Mouse (Mus musculus): ENCODE results near the gene Xpo4. TPM values are rescaled to one million over a fixed set of nuclear protein-coding genes. Genes with fewer than 3 reads are reported as not detected.
"Not testable (repeated sequence)": the region's sequence is repeated elsewhere in the genome, so short reads cannot be mapped to it uniquely, and the experiment has no call there.

The Xpo4 gene
- polyA plus RNA-seq, 1 experiment = 3.8 TPM

GRCm38 (mm10) chr14:57658301-57658700 is 6.9 kb downstream of the Xpo4 start:
- no peaks in the 10 kb centered on the region for H3K4me1 ChIP-seq (ENCODE audit: control insufficient read depth, insufficient read depth, low read length)
- no peak for DNase-seq
- no peak overlapping the region for H3K4me3 ChIP-seq (replicated peaks; ENCODE audit: extremely low read depth, low read depth, low read length)
- TF ChIP-seq POLR2A (IDR thresholded peaks at IDR 0.05; ENCODE audit: borderline replicate concordance, extremely low read depth, low read depth, low read length) = no peak
- TF ChIP-seq CTCF (IDR thresholded peaks at IDR 0.05; ENCODE audit: insufficient read depth, low read length) = no peak
- WGBS = 96% methylated on average over 4 of the region's 4 CpGs

- DNase-seq = no peak
- WGBS = 100% methylated on average over 2 of the region's 2 CpGs
- Histone ChIP-seq H3K4me1 (ENCODE audit: control insufficient read depth, insufficient read depth, low read length) (no peaks in the 10 kb centered on the region), H3K4me3 (replicated peaks; ENCODE audit: extremely low read depth, low read depth, low read length) (no peak overlapping the region)
- TF ChIP-seq POLR2A (IDR thresholded peaks at IDR 0.05; ENCODE audit: borderline replicate concordance, extremely low read depth, low read depth, low read length) (no peak), CTCF (IDR thresholded peaks at IDR 0.05; ENCODE audit: insufficient read depth, low read length) (no peak)
Observed at GRCm38 (mm10) chr14:57657500-57657899, 7.7 kb downstream of the Xpo4 start.

DNA sequence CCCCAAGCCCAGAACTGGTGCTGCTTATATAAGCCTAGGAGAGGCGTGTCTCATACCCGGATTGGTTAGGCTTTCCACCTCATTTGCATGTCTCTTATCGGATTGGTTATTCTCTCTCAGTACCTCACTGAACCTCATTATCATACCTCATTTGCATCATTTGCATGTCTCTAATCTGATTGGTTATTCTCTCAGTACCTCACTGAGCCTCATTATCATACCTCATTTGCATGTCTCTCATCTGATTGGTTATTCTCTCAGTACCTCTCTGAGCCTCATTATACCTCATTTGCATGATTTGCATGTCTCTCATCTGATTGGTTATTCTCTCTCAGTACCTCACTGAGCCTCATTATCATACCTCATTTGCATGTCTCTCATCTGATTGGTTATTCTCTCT is 8.7 kb downstream of the Xpo4 start:
- not testable (repeated sequence) for H3K4me1 ChIP-seq (ENCODE audit: control insufficient read depth, insufficient read depth, low read length); DNase-seq; H3K4me3 ChIP-seq (replicated peaks; ENCODE audit: extremely low read depth, low read depth, low read length)
- 92% methylated on average over 3 of the region's 3 CpGs for WGBS

- H3K4me1 ChIP-seq (ENCODE audit: control insufficient read depth, insufficient read depth, low read length) = no peaks in the 10 kb centered on the region
- no peak overlapping the region for H3K4me3 ChIP-seq (replicated peaks; ENCODE audit: extremely low read depth, low read depth, low read length)
- no peak for TF ChIP-seq POLR2A (IDR thresholded peaks at IDR 0.05; ENCODE audit: borderline replicate concordance, extremely low read depth, low read depth, low read length)
- no peak for TF ChIP-seq CTCF (IDR thresholded peaks at IDR 0.05; ENCODE audit: insufficient read depth, low read length)
- no peak for DNase-seq
Observed at GRCm38 (mm10) chr14:57649501-57649900, 15.7 kb downstream of the Xpo4 start.

DNA sequence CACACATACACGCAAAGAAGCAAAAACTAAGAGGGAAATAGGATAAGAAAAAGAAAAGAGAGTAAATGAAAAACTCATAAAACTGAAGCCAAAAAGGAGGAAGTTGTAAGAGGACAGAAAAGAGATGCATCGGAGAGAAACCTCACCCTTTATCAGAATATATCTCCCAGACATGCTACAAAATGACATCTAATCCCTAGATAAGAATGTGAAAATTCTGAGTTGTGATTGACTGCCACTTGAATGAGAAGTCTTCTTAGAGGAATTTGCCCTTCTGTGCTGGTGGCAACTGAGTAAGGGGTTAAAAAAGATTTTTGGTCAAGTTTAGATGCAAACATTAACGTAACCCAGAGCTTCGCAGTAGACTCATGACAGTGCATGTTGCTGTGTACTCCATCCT is 19.1 kb downstream of the Xpo4 start:
- no peaks in the 10 kb centered on the region for H3K4me1 ChIP-seq (ENCODE audit: control insufficient read depth, insufficient read depth, low read length)
- DNase-seq = no peak
- WGBS = 86% methylated on average over 4 of the region's 4 CpGs
- TF ChIP-seq CTCF (IDR thresholded peaks at IDR 0.05; ENCODE audit: insufficient read depth, low read length) = no peak
- TF ChIP-seq POLR2A (IDR thresholded peaks at IDR 0.05; ENCODE audit: borderline replicate concordance, extremely low read depth, low read depth, low read length) = no peak
- no peak overlapping the region for H3K4me3 ChIP-seq (replicated peaks; ENCODE audit: extremely low read depth, low read depth, low read length)

DNA sequence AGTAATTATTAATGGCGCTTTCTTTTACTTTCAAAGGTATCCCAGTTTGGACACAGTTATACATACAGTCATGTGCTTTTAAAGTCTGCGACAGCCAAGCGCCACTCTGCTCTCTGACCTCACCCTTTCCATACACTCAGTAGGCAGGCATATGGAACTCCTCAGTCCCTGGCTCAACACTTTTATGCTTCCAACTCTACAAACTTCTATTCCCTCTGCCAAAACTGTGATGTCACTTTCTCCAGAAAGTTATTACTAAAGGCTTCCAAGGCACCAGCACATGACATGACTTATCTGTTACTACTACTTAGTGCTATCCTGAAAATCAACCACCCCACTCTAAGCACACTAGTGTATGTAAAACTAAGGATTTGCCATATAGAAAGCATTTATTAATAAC is 26.1 kb downstream of the Xpo4 start:
- WGBS = 86% methylated on average over 3 of the region's 3 CpGs
- TF ChIP-seq POLR2A (IDR thresholded peaks at IDR 0.05; ENCODE audit: borderline replicate concordance, extremely low read depth, low read depth, low read length) (no peak), CTCF (IDR thresholded peaks at IDR 0.05; ENCODE audit: insufficient read depth, low read length) (no peak)
- no peaks in the 10 kb centered on the region for H3K4me1 ChIP-seq (ENCODE audit: control insufficient read depth, insufficient read depth, low read length)
- H3K4me3 ChIP-seq (replicated peaks; ENCODE audit: extremely low read depth, low read depth, low read length) = no peak overlapping the region
- no peak for DNase-seq

- H3K4me1 ChIP-seq (ENCODE audit: control insufficient read depth, insufficient read depth, low read length) = no peaks in the 10 kb centered on the region
- TF ChIP-seq CTCF (IDR thresholded peaks at IDR 0.05; ENCODE audit: insufficient read depth, low read length) (no peak), POLR2A (IDR thresholded peaks at IDR 0.05; ENCODE audit: borderline replicate concordance, extremely low read depth, low read depth, low read length) (no peak)
- no peak overlapping the region for H3K4me3 ChIP-seq (replicated peaks; ENCODE audit: extremely low read depth, low read depth, low read length)
- no peak for DNase-seq
- WGBS = 71% methylated on average over 5 of the region's 5 CpGs
Observed at GRCm38 (mm10) chr14:57634141-57634540, 31.1 kb downstream of the Xpo4 start.

- Histone ChIP-seq H3K4me3 (replicated peaks; ENCODE audit: extremely low read depth, low read depth, low read length) (no peak overlapping the region), H3K4me1 (ENCODE audit: control insufficient read depth, insufficient read depth, low read length) (no peaks in the 10 kb centered on the region)
- DNase-seq = no peak
- TF ChIP-seq POLR2A (IDR thresholded peaks at IDR 0.05; ENCODE audit: borderline replicate concordance, extremely low read depth, low read depth, low read length) (no peak), CTCF (IDR thresholded peaks at IDR 0.05; ENCODE audit: insufficient read depth, low read length) (no peak)
- 41% methylated on average over 4 of the region's 4 CpGs for WGBS
Observed at GRCm38 (mm10) chr14:57629595-57629994, 35.6 kb downstream of the Xpo4 start.

DNA sequence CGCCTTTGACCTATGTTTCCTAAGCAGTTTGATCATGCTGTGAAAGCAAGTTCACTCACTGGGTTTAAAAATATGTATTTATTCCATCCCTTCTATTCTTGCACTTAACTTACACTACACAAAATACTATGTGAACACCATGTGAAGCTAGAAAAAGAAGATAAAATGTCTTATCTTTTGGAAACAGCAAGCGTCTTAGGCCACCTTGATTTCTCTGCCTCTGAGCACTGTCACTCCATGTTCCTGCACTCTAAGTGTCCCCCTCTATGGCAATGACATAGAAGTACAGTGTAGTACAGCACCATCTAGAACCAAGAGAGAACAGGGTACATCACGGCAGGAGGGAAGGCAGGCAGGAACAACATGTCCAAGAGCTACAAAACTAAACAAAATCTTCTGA is 42.3 kb downstream of the Xpo4 start:
- no peak for DNase-seq

GRCm38 (mm10) chr14:57621699-57622098 is 43.5 kb downstream of the Xpo4 start:
- DNase-seq = no peak
- Histone ChIP-seq H3K4me1 (ENCODE audit: control insufficient read depth, insufficient read depth, low read length) (peaks cover 1% of the 10 kb centered on the region), H3K4me3 (replicated peaks; ENCODE audit: extremely low read depth, low read depth, low read length) (no peak overlapping the region)
- 80% methylated on average over 4 of the region's 4 CpGs for WGBS
- TF ChIP-seq POLR2A (IDR thresholded peaks at IDR 0.05; ENCODE audit: borderline replicate concordance, extremely low read depth, low read depth, low read length) (no peak), CTCF (IDR thresholded peaks at IDR 0.05; ENCODE audit: insufficient read depth, low read length) (no peak)

More for the DNA sequence above, 42.3 kb downstream of the Xpo4 start:
- no peak overlapping the region for H3K4me3 ChIP-seq (replicated peaks; ENCODE audit: extremely low read depth, low read depth, low read length)
- WGBS = 86% methylated on average over 3 of the region's 3 CpGs
- no peaks in the 10 kb centered on the region; the same call in 1 of the 2 replicates for H3K4me1 ChIP-seq (ENCODE audit: control insufficient read depth, insufficient read depth, low read length)
- no peak for TF ChIP-seq POLR2A (IDR thresholded peaks at IDR 0.05; ENCODE audit: borderline replicate concordance, extremely low read depth, low read depth, low read length)
- TF ChIP-seq CTCF (IDR thresholded peaks at IDR 0.05; ENCODE audit: insufficient read depth, low read length) = no peak
